Mouse (Mus musculus) CH12F3 (cell line): ENCODE measurements around the gene Itgb3.

Experiments used
- in situ Hi-C: fragments of 300-500 bp; cut with MboI; formaldehyde crosslinking; loops from 2 replicates; pipeline ENCODE4 v1.14.3; 2020; ENCODE audit warnings: low sequenced_read_pairs

The Itgb3 gene

GRCm38 (mm10) chr11:104618638-104619076 is 10.9 kb downstream of the Itgb3 start:
- in situ Hi-C loops: no loop called here

GRCm38 (mm10) chr11:104619084-104620022 is 11.6 kb downstream of the Itgb3 start:
- in situ Hi-C loops: no loop called here

GRCm38 (mm10) chr11:104622040-104622962 is 14.5 kb downstream of the Itgb3 start:
- in situ Hi-C loops: no loop called here

GRCm38 (mm10) chr11:104624791-104625391 is 17.1 kb downstream of the Itgb3 start:
- in situ Hi-C loops: no loop called here

GRCm38 (mm10) chr11:104625453-104626402 is 17.9 kb downstream of the Itgb3 start:
- in situ Hi-C loops: no loop called here

- in situ Hi-C loops: no loop called here
These were observed 18.8 kb downstream of the Itgb3 start for GRCm38 (mm10) chr11:104626635-104627034.

- in situ Hi-C loops: no loop called here
These were observed 20.0 kb downstream of the Itgb3 start for GRCm38 (mm10) chr11:104627616-104628301.

- in situ Hi-C loops: no loop called here
These were observed 20.8 kb downstream of the Itgb3 start for GRCm38 (mm10) chr11:104628566-104628965.

GRCm38 (mm10) chr11:104630185-104630835 is 22.5 kb downstream of the Itgb3 start:
- in situ Hi-C loops: no loop called here

- in situ Hi-C loops: no loop called here
These were observed 23.5 kb downstream of the Itgb3 start for GRCm38 (mm10) chr11:104631306-104631705.

GRCm38 (mm10) chr11:104637010-104637409 is 29.2 kb downstream of the Itgb3 start:
- in situ Hi-C loops: no loop called here

- in situ Hi-C loops: no loop called here
These were observed 30.2 kb downstream of the Itgb3 start for GRCm38 (mm10) chr11:104638006-104638405.

- in situ Hi-C loops: no loop called here
These were observed 31.1 kb downstream of the Itgb3 start for GRCm38 (mm10) chr11:104638906-104639305.

GRCm38 (mm10) chr11:104639634-104640033 is 31.8 kb downstream of the Itgb3 start:
- in situ Hi-C loops: no loop called here

- in situ Hi-C loops: no loop called here
These were observed 33.1 kb downstream of the Itgb3 start for GRCm38 (mm10) chr11:104640894-104641293.

GRCm38 (mm10) chr11:104643236-104643635 is 35.4 kb downstream of the Itgb3 start:
- in situ Hi-C loops: no loop called here

- in situ Hi-C loops: no loop called here
These were observed 37.6 kb downstream of the Itgb3 start for GRCm38 (mm10) chr11:104645402-104645801.

GRCm38 (mm10) chr11:104646173-104646572 is 38.4 kb downstream of the Itgb3 start:
- in situ Hi-C loops: no loop called here

GRCm38 (mm10) chr11:104646611-104647010 is 38.8 kb downstream of the Itgb3 start:
- in situ Hi-C loops: no loop called here
